Mouse (Mus musculus): ENCODE measurements around the gene Cldn24. TPM values are rescaled to one million over a fixed set of nuclear protein-coding genes. Genes with fewer than 3 reads are reported as not detected.
A peak's percentile ranks its signal among the peaks of the same experiment; 100 is the strongest.
"Not testable (repeated sequence)": the region's sequence is repeated elsewhere in the genome, so short reads cannot be mapped to it uniquely, and the experiment has no call there.

Cldn24 gene
- total RNA-seq (2021), result not detected
- long read RNA-seq, experiment 1, result 0 reads
- long read RNA-seq, experiment 2, result 0 reads

DNA sequence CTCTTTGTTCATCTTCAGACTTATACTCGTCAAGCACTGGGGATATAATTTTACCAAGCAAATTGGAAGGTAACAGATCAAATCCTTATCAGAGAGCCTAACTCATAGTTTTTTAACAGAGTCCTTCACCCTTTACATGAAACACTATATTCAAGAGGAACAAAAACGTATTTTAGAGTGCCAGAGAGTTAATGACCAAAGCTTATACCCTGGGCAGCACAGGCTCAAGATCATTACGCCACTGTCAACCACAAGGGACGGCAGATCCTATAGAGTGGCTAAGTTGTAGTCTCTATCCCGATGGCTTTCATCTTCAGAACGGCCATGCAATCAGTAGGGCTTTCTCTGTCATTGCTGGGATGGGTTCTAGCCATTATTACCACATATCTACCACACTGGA lies at the start of gene Cldn24:
Cldn24 (plus strand) TSS at position 301 of the 400 bp plus-strand sequence.
- DNase-seq (ENCODE audit: low spot score in 2 of 2), result no peak
- intact Hi-C loops (cut with DNase I), result no loop called here

- intact Hi-C loops (cut with DNase I), result no loop called here
- DNase-seq (ENCODE audit: low spot score in 2 of 2), result no peak
Measured at GRCm38 (mm10) chr8:47772986-47773385, 49.0 kb upstream of the Cldn24 start.

DNA sequence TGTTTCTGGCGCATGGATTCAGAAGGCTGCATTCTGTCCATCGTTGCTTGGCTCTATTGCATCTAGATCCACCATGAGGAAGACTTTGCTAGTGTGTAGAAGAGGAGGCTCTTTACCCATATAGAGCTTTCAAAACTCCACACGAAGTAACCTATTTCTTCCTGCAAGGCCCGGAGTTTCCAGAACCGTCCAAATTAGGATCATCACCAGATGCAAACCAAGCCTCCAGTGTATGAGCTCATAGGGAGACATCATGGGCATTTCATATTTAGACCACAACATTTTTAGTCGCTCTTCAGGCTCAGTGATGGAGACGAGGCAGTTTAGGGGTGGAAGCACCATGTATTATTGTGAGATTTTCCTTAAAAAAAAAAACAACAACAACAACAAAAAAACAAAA lies 44.5 kb upstream of the Cldn24 start:
- intact Hi-C loops (cut with DNase I), result no loop called here
- no peak for DNase-seq (ENCODE audit: low spot score in 2 of 2)

- no peak for DNase-seq (ENCODE audit: low spot score in 2 of 2)
- intact Hi-C loops (cut with DNase I), result no loop called here
Measured at GRCm38 (mm10) chr8:47779589-47779988, 42.4 kb upstream of the Cldn24 start.

GRCm38 (mm10) chr8:47781881-47782280 lies 40.1 kb upstream of the Cldn24 start:
- no peak for DNase-seq (ENCODE audit: low spot score in 2 of 2)

GRCm38 (mm10) chr8:47783544-47783943 lies 38.4 kb upstream of the Cldn24 start:
- peak in 1 of 2 experiments; percentile 55 for DNase-seq (ENCODE audit: low spot score in 2 of 2)
- intact Hi-C loops (cut with DNase I), result no loop called here

More at GRCm38 (mm10) chr8:47781881-47782280, 40.1 kb upstream of the Cldn24 start:
- intact Hi-C loops (cut with DNase I), result no loop called here

- peak; percentile 56 to 85 for DNase-seq (ENCODE audit: low spot score in 2 of 2)
- intact Hi-C loops (cut with DNase I), result no loop called here
Measured at GRCm38 (mm10) chr8:47783944-47784343, 38.0 kb upstream of the Cldn24 start.

DNA sequence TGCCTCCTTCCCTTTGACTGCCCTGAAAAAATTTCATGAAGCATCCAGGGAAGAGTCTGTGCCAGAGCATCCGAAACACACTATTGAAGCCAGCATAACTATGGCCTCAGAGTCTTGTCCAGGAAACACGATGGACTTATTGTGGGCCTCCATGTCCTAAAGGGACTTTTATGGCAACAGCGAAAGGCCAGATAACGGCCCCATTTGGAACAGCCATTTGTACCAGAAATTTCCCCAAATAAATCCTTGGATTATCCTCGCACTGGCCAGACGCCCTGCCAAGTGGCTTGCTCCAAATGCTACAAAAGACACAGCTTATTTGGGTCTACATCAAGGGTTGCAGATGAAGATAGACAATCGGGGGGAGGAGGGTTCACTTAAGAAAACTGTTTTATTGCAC lies 37.5 kb upstream of the Cldn24 start:
- no peak for DNase-seq (ENCODE audit: low spot score in 2 of 2)
- intact Hi-C loops (cut with DNase I), result no loop called here

GRCm38 (mm10) chr8:47786323-47786722 lies 35.6 kb upstream of the Cldn24 start:
- DNase-seq (ENCODE audit: low spot score in 2 of 2), result no peak
- intact Hi-C loops (cut with DNase I), result no loop called here

- DNase-seq (ENCODE audit: low spot score in 2 of 2), result no peak
- intact Hi-C loops (cut with DNase I), result no loop called here
Measured at GRCm38 (mm10) chr8:47787705-47788104, 34.2 kb upstream of the Cldn24 start.

GRCm38 (mm10) chr8:47791986-47792385 lies 30.0 kb upstream of the Cldn24 start:
- DNase-seq (ENCODE audit: low spot score in 2 of 2), result no peak
- intact Hi-C loops (cut with DNase I), result no loop called here

GRCm38 (mm10) chr8:47799438-47799837 lies 22.5 kb upstream of the Cldn24 start:
- no peak for DNase-seq (ENCODE audit: low spot score in 2 of 2)
- intact Hi-C loops (cut with DNase I), result no loop called here

GRCm38 (mm10) chr8:47802349-47802748 lies 19.6 kb upstream of the Cldn24 start:
- no peak for DNase-seq (ENCODE audit: low spot score in 2 of 2)

DNA sequence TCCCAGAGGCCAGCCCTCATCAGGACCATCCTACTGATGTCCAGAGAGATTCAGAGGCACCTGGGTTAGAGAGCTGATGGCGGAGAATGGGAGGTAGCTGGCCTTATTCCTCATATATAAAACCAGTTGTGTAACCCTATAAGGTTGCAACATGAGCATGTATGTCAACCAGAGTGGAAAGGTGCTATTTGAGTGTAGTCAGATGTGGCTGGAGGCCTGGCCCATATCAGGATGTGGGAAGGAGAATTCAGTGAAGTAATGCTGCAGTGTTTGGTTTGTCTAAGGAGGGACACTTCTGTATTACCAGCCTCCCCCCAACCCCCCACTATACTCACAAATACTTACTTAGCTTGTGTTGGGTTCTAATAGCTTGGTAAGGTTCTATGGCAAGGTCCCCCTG lies 17.7 kb upstream of the Cldn24 start:
- intact Hi-C loops (cut with DNase I), result no loop called here
- no peak for DNase-seq (ENCODE audit: low spot score in 2 of 2)

More at GRCm38 (mm10) chr8:47802349-47802748, 19.6 kb upstream of the Cldn24 start:
- intact Hi-C loops (cut with DNase I), result no loop called here

- DNase-seq (ENCODE audit: low spot score in 2 of 2), result no peak
- intact Hi-C loops (cut with DNase I), result no loop called here
Measured at GRCm38 (mm10) chr8:47809970-47810665, 11.8 kb upstream of the Cldn24 start.

GRCm38 (mm10) chr8:47810666-47811015 lies 11.3 kb upstream of the Cldn24 start:
- DNase-seq (ENCODE audit: low spot score in 2 of 2), result no peak
- intact Hi-C loops (cut with DNase I), result no loop called here

DNA sequence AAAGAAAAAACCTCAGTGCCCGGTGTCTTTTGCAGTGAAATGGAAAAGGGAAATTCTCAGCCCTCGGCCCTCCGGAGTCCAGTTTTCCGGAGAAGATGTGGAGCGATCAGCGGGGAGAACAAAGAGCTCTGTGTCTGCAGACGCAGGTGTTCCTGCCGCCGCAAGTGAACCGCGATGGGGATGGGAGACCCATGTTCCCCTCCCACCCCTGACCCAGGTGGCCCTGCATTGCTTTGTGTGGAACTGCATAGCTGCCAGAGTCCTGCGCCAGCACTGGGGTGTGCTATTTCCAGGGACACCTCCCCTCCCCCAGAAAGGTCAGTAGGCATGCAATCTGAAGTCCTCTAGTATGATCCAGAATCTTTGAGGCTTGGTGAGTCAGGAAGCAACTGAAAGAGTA lies 10.7 kb upstream of the Cldn24 start:
- intact Hi-C loops (cut with DNase I), result no loop called here
- no peak for DNase-seq (ENCODE audit: low spot score in 2 of 2)

GRCm38 (mm10) chr8:47819034-47819433 lies 2.9 kb upstream of the Cldn24 start:
- no peak for DNase-seq (ENCODE audit: low spot score in 2 of 2)
- intact Hi-C loops (cut with DNase I), result no loop called here

DNA sequence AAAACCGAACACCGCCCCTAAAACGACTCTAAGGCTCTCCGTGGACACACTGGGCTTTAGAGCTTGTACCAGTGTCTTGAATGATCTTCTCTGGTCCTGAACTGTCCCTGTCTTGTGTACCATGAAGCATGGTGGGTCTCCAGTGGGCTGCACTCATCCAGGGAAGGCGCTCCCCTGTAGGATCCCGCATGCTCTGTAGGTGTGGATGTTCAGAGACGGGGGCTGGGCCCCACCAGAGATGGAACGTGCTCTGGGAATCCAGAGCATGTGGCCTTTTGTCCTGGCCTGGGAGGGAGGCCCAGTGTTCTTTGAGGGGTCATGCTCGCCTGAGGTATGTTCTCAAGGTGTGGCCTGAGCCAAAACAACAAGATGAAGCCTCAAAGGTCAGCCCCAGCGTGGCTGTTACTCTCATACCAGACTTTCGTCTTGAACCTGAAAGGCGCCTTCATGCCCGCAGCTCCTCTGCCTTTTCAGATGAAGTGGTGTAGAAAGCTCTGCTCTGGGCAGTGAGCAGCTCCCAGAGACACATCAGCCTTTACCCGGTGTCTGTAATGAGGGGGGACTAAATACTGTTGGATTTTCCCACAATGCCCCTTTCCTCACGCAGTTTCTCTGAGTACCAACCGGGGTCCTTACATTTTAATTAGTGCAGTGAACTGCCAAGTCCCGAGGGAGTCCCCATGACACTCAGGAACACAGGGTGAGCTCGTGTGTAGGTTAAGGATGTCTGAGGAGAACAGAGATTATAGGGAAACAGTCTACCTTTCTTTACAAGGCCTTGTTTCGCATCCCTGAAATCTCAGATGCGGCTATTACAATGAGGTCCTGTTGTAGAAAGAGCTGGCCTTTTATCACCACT lies 800 bp upstream of the Cldn24 start:
- DNase-seq (ENCODE audit: low spot score in 2 of 2), result no peak
- intact Hi-C loops (cut with DNase I), result no loop called here

DNA sequence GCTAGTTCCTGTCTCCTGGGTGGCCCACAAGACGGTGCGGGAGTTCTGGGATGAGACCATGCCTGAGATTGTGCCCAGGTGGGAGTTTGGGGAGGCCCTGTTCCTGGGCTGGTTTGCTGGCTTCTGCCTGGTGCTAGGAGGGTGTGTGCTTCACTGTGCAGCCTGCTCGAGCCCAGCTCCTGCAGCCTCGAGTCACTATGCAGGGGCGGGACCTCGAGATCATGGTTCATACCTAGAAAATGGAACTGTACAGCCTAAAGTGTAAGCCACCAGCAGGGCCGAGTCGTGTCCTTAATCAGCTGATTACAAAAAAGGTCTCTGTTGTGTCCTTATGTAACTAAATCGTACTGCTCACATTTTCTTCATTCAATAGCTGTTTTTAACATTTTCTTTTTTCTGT lies 598 bp downstream of the Cldn24 start:
- DNase-seq (ENCODE audit: low spot score in 2 of 2); intact Hi-C loops (cut with DNase I): not testable (repeated sequence)

GRCm38 (mm10) chr8:47823777-47824176 lies 1.8 kb downstream of the Cldn24 start:
- peak in 1 of 2 experiments; percentile 49 for DNase-seq (ENCODE audit: low spot score in 2 of 2)
- intact Hi-C loops (cut with DNase I), result no loop called here
